Mouse (Mus musculus) liver (tissue): ENCODE measurements around the gene Sh2b2.
"Not testable (repeated sequence)": the region's sequence is repeated elsewhere in the genome, so short reads cannot be mapped to it uniquely, and the experiment has no call there.

ENCODE experiments used
- DNase-seq: peaks from one replicate; pipeline ENCODE4 v3.0.0-alpha.2; 2020; ENCODE audit warnings: mixed read lengths

Gene Sh2b2

DNA sequence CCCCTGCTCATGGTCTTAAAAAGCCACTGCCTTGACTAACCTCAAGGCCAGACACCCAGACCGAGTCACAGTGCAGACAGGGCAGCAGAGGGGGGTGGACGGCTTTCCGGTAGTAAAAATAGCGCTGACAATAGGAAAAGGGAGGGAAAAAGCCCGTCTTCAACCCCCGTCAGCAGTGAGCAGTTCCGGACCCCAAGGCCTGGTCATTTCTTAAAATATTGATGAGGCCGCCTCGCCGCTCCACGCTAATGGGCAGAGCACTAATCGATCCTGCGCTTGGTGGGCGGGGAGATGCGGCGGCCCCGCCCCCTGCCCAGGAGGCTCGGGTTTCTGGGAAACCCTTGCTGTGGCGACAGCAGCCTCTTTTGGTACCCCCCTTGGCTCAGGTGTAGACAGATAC is 8.7 kb downstream of the Sh2b2 start:
- no peak for DNase-seq

- no peak for DNase-seq
Observed at GRCm38 (mm10) chr5:136236611-136237010, 9.7 kb downstream of the Sh2b2 start.

- no peak for DNase-seq
Observed at GRCm38 (mm10) chr5:136230348-136231035, 15.9 kb downstream of the Sh2b2 start.

- DNase-seq = no peak
Observed at GRCm38 (mm10) chr5:136226246-136226876, 20.0 kb downstream of the Sh2b2 start.

- no peak for DNase-seq
Observed at GRCm38 (mm10) chr5:136218585-136218984, 27.8 kb downstream of the Sh2b2 start.

GRCm38 (mm10) chr5:136217932-136218381 is 28.4 kb downstream of the Sh2b2 start:
- DNase-seq = no peak

DNA sequence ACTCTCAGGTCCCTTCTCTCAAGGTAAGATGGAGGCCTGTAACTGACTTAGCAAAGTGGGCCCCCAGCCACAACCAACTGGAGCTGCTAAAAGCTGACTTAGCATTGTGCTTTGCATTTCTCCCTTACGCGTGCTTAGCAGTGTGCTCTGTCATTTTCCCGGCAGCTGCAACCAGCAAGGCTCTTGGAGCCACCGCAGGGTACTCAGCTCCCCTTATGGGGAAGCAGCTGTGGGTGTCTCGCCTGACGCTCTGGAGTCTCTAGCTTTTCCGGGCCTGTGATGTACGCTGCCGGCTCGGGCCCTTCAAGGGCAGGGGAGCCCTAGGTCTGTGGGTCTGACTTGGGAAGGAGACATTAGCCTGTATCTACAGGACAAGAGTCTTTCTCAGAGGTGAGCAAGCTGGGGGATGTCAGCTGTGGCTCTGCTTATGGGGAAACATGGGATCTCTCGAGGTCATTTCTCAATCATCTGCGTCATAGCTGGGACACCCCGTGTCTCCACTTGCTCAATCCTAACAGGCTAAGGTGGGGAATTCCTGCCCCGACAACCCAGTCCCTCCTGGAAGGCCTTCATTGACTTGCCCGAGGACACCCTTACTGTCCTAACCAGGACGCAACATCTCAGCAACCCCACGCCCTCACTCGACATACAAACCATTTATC is 29.2 kb downstream of the Sh2b2 start:
- no peak for DNase-seq

GRCm38 (mm10) chr5:136215958-136216357 is 30.4 kb downstream of the Sh2b2 start:
- DNase-seq = no peak

- DNase-seq = no peak
Observed at GRCm38 (mm10) chr5:136215211-136215610, 31.1 kb downstream of the Sh2b2 start.

GRCm38 (mm10) chr5:136213716-136214115 is 32.6 kb downstream of the Sh2b2 start:
- no peak for DNase-seq

DNA sequence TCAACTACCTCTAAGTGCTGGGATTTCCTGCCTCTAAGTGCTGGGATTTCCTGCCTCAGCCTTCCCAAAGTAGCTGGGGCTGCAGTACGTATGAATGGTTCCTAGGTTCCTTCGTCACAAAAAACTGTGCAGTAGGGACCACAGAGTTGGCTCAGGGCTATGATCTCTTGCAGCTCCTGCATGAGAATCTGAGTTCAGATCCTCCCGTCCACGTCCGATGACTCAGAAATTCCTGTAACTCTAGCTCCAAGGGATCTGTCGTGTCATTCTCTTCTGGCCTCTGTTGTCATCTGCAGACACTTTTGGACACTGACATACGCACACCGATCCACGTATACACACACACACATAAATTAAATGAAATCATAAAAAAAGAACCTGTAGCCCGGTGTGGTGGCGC is 33.6 kb downstream of the Sh2b2 start:
- no peak for DNase-seq

DNA sequence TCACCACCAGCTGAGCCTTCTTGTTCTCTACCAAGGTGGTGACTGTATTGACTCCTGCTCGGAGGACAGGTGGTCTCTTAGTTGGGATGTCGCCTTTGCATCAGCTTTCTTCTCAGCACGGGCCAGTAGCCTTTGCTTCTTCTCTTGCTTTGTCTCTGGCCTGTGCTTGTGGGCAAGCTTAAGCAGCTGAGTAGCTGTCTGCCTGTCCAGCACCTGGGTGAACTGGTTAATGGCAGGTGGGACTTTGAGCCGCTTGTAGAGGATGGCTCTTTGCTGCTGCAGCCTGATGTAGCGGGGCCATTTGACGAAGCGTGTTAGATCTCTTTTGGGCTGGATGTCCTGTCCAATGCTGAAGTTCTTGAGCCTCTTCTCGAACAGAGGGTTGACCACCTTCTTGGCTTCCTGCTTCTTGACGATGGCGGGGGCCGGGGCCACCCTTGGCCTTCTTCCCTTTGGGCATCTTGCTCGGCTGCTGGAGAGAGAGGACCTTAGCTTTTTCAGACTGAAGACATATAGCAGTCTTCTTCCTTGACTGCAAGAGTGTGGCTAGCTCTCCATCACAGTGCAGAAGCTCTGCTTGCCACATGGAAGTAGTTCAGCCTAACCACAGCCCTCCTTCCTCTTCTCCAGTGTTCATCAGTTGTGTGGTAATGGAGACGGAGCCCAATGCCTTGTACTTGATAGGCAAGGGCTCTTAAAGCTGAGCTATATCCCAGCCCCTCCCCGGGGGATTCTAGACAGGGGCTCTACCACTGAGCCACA is 34.8 kb downstream of the Sh2b2 start:
- not testable (repeated sequence) for DNase-seq

GRCm38 (mm10) chr5:136210549-136210948 is 35.8 kb downstream of the Sh2b2 start:
- DNase-seq = no peak

DNA sequence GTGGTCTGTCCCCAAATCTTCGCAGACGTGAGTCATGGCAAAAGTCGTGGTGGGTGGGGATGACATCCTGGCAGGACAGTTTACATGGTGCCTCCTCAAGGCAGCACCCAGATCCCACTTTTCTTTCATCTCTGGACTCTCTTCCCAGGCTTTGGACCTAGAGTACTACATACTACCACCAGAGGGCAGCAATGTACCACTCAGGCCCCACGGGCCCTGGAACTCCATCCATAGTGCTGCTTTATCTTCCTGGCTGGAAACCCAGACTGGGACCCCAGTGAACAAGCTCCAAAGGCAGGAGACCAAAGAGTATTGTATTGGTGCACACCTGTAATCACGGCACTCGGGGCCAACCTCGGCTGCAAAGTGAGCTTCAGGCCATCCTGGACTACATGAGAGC is 44.5 kb downstream of the Sh2b2 start:
- peak; percentile 50 for DNase-seq

DNA sequence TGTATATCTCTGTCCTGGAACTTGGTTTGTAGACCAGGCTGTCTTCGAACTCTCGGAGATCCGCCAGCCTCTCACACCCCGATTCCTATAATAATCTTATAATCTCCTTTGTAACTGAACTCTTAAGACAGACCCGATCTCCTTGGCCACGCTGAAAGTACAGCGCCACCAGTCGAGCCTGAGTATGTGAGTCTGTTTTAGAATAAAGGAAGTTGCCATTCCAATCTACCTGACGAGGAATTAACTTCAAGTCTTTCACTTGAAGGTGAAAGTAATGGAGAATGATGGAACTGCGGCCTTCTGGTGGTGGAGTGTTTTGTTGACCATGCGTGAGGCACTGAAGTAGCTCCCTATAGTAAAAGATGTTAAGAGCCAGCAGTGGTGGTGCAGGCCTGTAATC is 46.8 kb downstream of the Sh2b2 start:
- DNase-seq = no peak

DNA sequence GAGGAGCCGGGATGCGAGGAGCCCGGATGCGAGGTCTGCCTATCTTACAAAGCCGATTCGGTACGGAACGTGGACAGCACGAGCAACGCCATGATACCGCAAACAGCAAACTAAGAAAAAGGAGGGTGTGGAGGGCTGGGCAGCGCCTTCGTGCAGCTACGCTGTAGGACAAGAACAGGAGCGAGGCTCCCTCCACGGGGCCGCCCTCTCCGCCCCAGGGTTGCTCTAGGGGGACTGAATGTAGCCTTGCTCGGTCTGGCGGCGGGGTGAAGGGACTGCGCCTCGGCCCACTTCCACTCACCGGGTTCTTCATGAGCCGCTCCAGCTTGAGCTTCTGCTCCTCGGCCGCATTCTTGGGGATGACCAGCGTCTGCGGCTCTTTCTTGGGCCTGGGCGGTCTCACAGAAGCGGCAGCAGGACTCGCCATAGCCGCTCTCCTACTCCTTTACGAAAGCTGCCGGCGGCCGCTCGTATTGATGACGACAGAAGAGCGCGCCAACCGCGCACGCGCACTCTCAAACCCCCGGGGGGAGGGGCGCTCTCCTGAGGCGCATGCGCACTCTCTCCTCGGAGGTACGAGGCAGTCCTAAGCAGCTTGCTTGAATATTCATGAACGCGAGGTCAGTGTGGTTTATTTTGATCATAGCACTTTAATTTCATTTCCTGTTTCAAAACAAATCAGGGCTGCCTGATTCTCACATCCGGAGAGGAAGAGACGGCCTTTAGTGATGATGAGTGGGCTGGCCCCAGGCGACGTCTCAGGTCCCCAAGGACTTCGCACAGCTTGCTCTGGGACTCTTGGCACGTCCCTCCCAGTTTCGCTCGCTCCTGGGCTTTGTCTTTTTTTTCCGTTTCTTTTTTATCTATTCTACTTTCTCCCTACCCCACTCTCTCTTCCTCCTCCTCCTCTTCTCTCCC is 47.6 kb downstream of the Sh2b2 start, which contains the start of gene Prkrip1:
Gene Prkrip1, minus strand, starts transcription at position 490 of the 918 bp plus-strand sequence.
- peak; percentile 97 for DNase-seq

DNA sequence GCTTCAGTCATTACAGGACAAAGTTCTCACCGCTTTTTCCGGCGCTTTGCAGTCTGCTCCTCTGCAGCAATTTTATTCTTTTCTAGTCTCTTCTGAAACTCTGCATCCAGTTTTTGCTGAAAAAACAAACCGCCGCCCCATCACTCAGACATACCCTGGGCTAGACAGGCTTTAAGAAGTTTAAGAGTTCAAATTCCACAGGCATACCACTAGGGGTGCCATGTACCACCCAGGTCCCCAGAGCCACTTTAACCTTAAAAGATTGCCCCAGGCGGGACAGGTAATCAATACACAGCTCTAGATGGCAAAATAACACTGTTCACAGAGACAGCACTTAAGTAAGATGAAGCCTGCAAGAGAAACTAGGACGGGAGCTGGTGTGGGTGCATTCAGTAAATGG is 54.5 kb downstream of the Sh2b2 start:
- DNase-seq = no peak

GRCm38 (mm10) chr5:136186723-136187122 is 59.6 kb downstream of the Sh2b2 start:
- peak; percentile 27 for DNase-seq

- no peak for DNase-seq
Observed at GRCm38 (mm10) chr5:136183766-136184165, 62.6 kb downstream of the Sh2b2 start.

DNA sequence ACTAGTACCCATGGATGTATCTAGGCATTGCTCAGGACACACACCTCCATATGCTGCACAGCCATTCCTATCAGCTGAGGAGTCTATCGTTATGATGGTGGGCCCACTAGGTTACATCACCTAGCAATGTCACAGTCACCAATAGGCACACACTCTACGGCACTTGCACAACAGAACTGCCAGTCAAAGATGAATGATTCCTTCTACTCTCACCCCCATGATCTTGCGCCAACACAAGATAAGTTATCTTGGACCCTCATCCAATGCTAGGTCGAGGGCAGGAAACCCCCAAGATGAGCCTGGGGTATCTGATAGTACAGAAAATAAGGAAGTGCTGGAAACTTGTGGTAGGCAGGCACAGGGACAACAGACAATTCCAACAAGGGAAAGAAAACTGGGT is 63.5 kb downstream of the Sh2b2 start:
- DNase-seq = no peak

GRCm38 (mm10) chr5:136182049-136182448 is 64.3 kb downstream of the Sh2b2 start:
- DNase-seq = no peak

GRCm38 (mm10) chr5:136181197-136181596 is 65.2 kb downstream of the Sh2b2 start:
- DNase-seq = no peak
